In the genomic region with DNA sequence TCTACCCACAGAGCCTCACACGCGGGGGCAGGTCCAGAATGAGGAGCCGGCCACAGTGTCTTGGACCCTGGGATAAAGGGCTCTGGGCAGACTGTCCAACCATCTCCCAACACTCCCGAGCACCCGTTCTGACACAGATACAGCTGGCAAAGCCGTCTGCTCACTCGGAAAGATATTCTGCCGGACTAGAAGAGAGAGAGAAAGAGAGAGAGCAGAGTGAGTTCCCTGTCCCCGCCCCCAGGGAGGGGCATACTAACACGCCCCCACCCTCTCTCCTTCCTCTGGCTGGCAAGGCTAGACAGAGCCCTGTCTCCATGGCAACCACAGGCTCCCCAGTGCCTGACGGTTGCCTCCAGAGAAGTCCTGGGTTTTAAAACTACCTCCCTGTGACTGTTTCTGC, we compare ENCODE assay signal across 7 mouse cellular contexts. TPM values are rescaled to one million over a fixed set of nuclear protein-coding genes. Genes with fewer than 3 reads are reported as not detected.
DNase-seq lines count a peak whose midpoint lies in the region.

No protein-coding gene starts in this region.

- peak overlapping the region; percentile 90 for H3K27ac ChIP-seq in midbrain, embryonic 10.5 days (replicated peaks)

- H3K4me1 ChIP-seq in midbrain, embryonic 10.5 days = peaks cover 59% of the 10 kb centered on the region

- H3K4me3 ChIP-seq in midbrain, embryonic 10.5 days = peak overlapping the region; percentile 44

- peak; percentile 57 to 63 for DNase-seq in adrenal gland, adult 18-20 months (ENCODE audit: low spot score in 2 of 2)
- peak; percentile 80 for DNase-seq in embryo, embryonic 9.5 days (ENCODE audit: extremely low spot score)
- peak; percentile 98 for DNase-seq in heart, adult 11 months
- DNase-seq in kidney, adult 11 months = peak; percentile 83
- peak; percentile 91 for DNase-seq in left cerebral cortex, postnatal 4 days
- peak; percentile 85 for DNase-seq in midbrain, embryonic 10.5 days (ENCODE audit: low spot score)
- peak; percentile 87 to 95 for DNase-seq in right cerebral cortex, postnatal 36 days (ENCODE audit: low spot score in 2 of 2)

- H3K27me3 ChIP-seq in midbrain, embryonic 10.5 days (ENCODE audit: low read depth, poor library complexity, severe bottlenecking) = peaks cover 50% of the 10 kb centered on the region

- intact Hi-C loops in left cerebral cortex, postnatal 4 days (cut with DNase I) = loop anchor here (10.0 kb wide), 1 partner anchor 182 kb away; no protein-coding TSS in a partner anchor

- no peaks in the 10 kb centered on the region for H3K36me3 ChIP-seq in midbrain, embryonic 10.5 days

- H3K9me3 ChIP-seq in midbrain, embryonic 10.5 days (replicated peaks) = no peaks in the 10 kb centered on the region

- 9% methylated on average over 11 of the region's 11 CpGs for WGBS in midbrain, embryonic 10.5 days

RNA-seq across cellular contexts. Expression of a gene that starts 7.1 kb away (rescaled TPM):
- total RNA-seq in adrenal gland, adult 18-20 months (2021) = 1 to 10 TPM; 2.1 to 2.8 TPM
- total RNA-seq in left cerebral cortex, postnatal 4 days (2021) = 1 to 10 TPM; 2.1 to 2.5 TPM
- polyA plus RNA-seq in midbrain, embryonic 10.5 days (2016; fragmentation: Nextera tagmentation; extraction: Ambion mirVana) = 3.5 and 4.0 TPM in 2 replicates

RNA-seq across cellular contexts. Expression of a gene that starts 11.2 kb away (rescaled TPM):
- 10 to 100 TPM; 35.2 to 42.8 TPM for total RNA-seq in adrenal gland, adult 18-20 months (2021)
- total RNA-seq in left cerebral cortex, postnatal 4 days (2021) = 10 to 100 TPM; 55.6 to 58.9 TPM
- 126 and 127 TPM in 2 replicates for polyA plus RNA-seq in midbrain, embryonic 10.5 days (2016; fragmentation: Nextera tagmentation; extraction: Ambion mirVana)

RNA-seq across cellular contexts. Expression of a gene that starts 33.8 kb away (rescaled TPM):
- total RNA-seq in adrenal gland, adult 18-20 months (2021) = 10 to 100 TPM; 27.1 to 33.8 TPM
- total RNA-seq in left cerebral cortex, postnatal 4 days (2021) = 10 to 100 TPM; 29.2 to 33.2 TPM
- 43.9 and 45.8 TPM in 2 replicates for polyA plus RNA-seq in midbrain, embryonic 10.5 days (2016; fragmentation: Nextera tagmentation; extraction: Ambion mirVana)

RNA-seq across cellular contexts. Expression of a gene that starts 38.4 kb away (rescaled TPM):
- 1 to 10 TPM in 1 of 2 experiments, under 1 TPM in 1; 0.33 to 1.8 TPM for total RNA-seq in adrenal gland, adult 18-20 months (2021)
- total RNA-seq in left cerebral cortex, postnatal 4 days (2021) = 1 to 10 TPM; 2.5 to 3.7 TPM
- 22.3 and 29.5 TPM in 2 replicates for polyA plus RNA-seq in midbrain, embryonic 10.5 days (2016; fragmentation: Nextera tagmentation; extraction: Ambion mirVana)

Comparison
In these comparisons a context has a peak if more than half of its experiments do, and no peak if none do; other contexts are left out.
1. Peak in every context shown above with its lines: DNase-seq, H3K4me3 ChIP-seq and H3K27ac ChIP-seq.